Mouse (Mus musculus) stomach, postnatal 0 days (tissue): ENCODE measurements around the gene Kcna10.

Source experiments
- CTCF ChIP-seq: IDR thresholded peaks from 2 replicates; pipeline ENCODE4 v1.5.1; 2016; ENCODE audit warnings: antibody characterized with exemption, low read depth, mild to moderate bottlenecking, moderate library complexity
- EP300 ChIP-seq: optimal IDR thresholded peaks from 2 replicates; pipeline ENCODE3; 2016; ENCODE audit warnings: antibody characterized with exemption

DNA sequence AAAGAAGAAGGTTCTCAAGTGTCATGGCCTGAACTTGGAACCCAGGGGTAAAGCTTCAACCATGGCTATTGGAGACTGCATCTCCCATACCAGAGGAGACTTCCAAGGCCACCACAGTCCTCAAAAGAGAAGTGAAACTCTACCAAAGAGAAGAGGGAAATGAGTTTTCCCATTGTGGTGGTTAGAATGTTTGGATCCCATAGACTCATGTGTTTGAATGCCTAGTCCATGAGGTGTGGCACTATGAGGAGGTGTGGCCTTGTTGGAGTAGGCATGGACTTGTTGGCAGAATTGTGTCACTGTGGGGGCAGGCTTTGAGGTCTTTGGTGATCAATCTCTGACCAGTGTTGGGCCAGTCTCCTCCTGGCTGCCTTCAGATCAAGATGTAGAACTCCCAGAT lies 22.3 kb downstream of the Kcna10 start:
- TF ChIP-seq CTCF (no peak), EP300 (no peak)
